Mouse (Mus musculus): ENCODE results near the gene Fancc. TPM values are rescaled to one million over a fixed set of nuclear protein-coding genes. Genes with fewer than 3 reads are reported as not detected.

Fancc gene
- polyA plus RNA-seq, 1 experiment from 2014 or later: 18.1 TPM

DNA sequence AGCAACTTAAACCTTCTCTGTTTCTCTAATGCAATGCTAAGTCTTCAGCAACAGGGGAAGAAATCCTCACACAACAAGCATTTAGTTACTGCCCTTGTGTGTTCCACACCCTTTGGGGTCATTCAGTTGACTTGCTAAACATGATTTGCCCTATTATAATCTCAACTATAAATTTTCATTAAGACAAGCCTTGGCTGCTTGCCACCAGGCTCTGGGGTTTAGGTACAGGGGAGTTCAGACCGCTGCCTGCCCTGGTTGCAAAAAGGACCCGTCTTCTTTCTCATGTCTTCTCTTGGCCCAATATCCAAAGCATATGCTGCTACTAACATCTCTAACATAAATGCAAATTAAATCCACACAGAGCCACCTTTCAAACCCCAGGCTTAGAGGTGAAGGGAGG lies 27.0 kb upstream of the Fancc start:
- WGBS: 67% methylated on average over 2 of the region's 2 CpGs

DNA sequence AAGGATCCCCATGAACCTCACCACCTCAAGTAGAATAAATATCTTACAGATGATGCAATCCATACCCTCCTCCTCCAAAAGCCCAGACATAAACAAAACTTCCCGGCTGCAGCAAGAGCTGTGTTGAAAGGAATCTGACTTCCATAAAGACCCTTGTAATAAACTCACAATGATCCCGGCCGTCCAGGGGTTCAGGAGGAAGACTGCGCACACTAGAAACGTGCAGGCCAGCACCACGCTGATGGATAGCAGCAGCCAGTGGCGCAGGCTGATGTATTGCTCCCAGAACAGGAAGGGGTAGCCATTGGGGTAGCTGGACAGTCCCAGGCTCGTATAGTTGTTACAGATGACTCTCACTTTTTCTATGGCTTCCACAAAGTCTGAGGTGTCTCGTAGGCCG lies 25.8 kb upstream of the Fancc start:
- no peaks in the 10 kb centered on the region for H3K9me3 ChIP-seq (ENCODE audit: control insufficient read depth, low read length)
- DNase-seq (no peak), ATAC-seq (ENCODE audit: low FRiP score, low TSS enrichment) (no peak)
- peaks cover 5% of the 10 kb centered on the region; the same call in 1 of the 2 replicates for H3K4me1 ChIP-seq (ENCODE audit: control insufficient read depth, insufficient read depth, low read length)
- no peak overlapping the region for H3K4me3 ChIP-seq (replicated peaks; ENCODE audit: low read depth, low read length)
- H3K9ac ChIP-seq (replicated peaks; ENCODE audit: low read length): no peak overlapping the region
- peaks cover 83% of the 10 kb centered on the region for H3K36me3 ChIP-seq (ENCODE audit: control insufficient read depth, insufficient read depth, low read length)
- 81% methylated on average over 10 of the region's 10 CpGs for WGBS
- no peak overlapping the region for H3K27ac ChIP-seq (replicated peaks; ENCODE audit: low read depth, low read length)
- H3K27me3 ChIP-seq (ENCODE audit: control insufficient read depth, insufficient read depth, low read length): no peaks in the 10 kb centered on the region
- H3K4me2 ChIP-seq (ENCODE audit: low read length): no peak overlapping the region

More for the DNA sequence above, 27.0 kb upstream of the Fancc start:
- ATAC-seq (ENCODE audit: low FRiP score, low TSS enrichment) (no peak), DNase-seq (peak; percentile 21)
- Histone ChIP-seq H3K27me3 (ENCODE audit: control insufficient read depth, insufficient read depth, low read length) (no peaks in the 10 kb centered on the region), H3K4me3 (replicated peaks; ENCODE audit: low read depth, low read length) (no peak overlapping the region), H3K36me3 (ENCODE audit: control insufficient read depth, insufficient read depth, low read length) (peaks cover 70% of the 10 kb centered on the region), H3K4me2 (ENCODE audit: low read length) (no peak overlapping the region), H3K27ac (replicated peaks; ENCODE audit: low read depth, low read length) (no peak overlapping the region), H3K9me3 (ENCODE audit: control insufficient read depth, low read length) (no peaks in the 10 kb centered on the region), H3K9ac (replicated peaks; ENCODE audit: low read length) (no peak overlapping the region), H3K4me1 (ENCODE audit: control insufficient read depth, insufficient read depth, low read length) (peaks cover 15% of the 10 kb centered on the region)

- Histone ChIP-seq H3K27ac (replicated peaks; ENCODE audit: low read depth, low read length) (no peak overlapping the region), H3K36me3 (ENCODE audit: control insufficient read depth, insufficient read depth, low read length) (peaks cover 85% of the 10 kb centered on the region), H3K27me3 (ENCODE audit: control insufficient read depth, insufficient read depth, low read length) (no peaks in the 10 kb centered on the region), H3K9ac (replicated peaks; ENCODE audit: low read length) (no peak overlapping the region), H3K4me2 (ENCODE audit: low read length) (no peak overlapping the region), H3K4me1 (ENCODE audit: control insufficient read depth, insufficient read depth, low read length) (peaks cover 4% of the 10 kb centered on the region), H3K4me3 (replicated peaks; ENCODE audit: low read depth, low read length) (no peak overlapping the region), H3K9me3 (ENCODE audit: control insufficient read depth, low read length) (no peaks in the 10 kb centered on the region)
- DNase-seq (no peak), ATAC-seq (ENCODE audit: low FRiP score, low TSS enrichment) (no peak)
- 93% methylated on average over 6 of the region's 6 CpGs for WGBS
Measured at GRCm38 (mm10) chr13:63520110-63520509, 23.0 kb upstream of the Fancc start.

GRCm38 (mm10) chr13:63516535-63516934 lies 19.5 kb upstream of the Fancc start:
- ATAC-seq (ENCODE audit: low FRiP score, low TSS enrichment): no peak
- Histone ChIP-seq H3K9me3 (ENCODE audit: control insufficient read depth, low read length) (no peaks in the 10 kb centered on the region), H3K36me3 (ENCODE audit: control insufficient read depth, insufficient read depth, low read length) (peaks cover 81% of the 10 kb centered on the region), H3K4me3 (replicated peaks; ENCODE audit: low read depth, low read length) (no peak overlapping the region), H3K4me2 (ENCODE audit: low read length) (no peak overlapping the region), H3K27me3 (ENCODE audit: control insufficient read depth, insufficient read depth, low read length) (no peaks in the 10 kb centered on the region), H3K4me1 (ENCODE audit: control insufficient read depth, insufficient read depth, low read length) (peaks cover 26% of the 10 kb centered on the region), H3K9ac (replicated peaks; ENCODE audit: low read length) (no peak overlapping the region), H3K27ac (replicated peaks; ENCODE audit: low read depth, low read length) (no peak overlapping the region)
- DNase-seq: no peak
- 83% methylated on average over 2 of the region's 2 CpGs for WGBS

- DNase-seq (no peak), ATAC-seq (ENCODE audit: low FRiP score, low TSS enrichment) (no peak)
- no peak overlapping the region for H3K9ac ChIP-seq (replicated peaks; ENCODE audit: low read length)
- H3K4me1 ChIP-seq (ENCODE audit: control insufficient read depth, insufficient read depth, low read length): peaks cover 26% of the 10 kb centered on the region
- H3K27me3 ChIP-seq (ENCODE audit: control insufficient read depth, insufficient read depth, low read length): no peaks in the 10 kb centered on the region
- no peak overlapping the region for H3K4me2 ChIP-seq (ENCODE audit: low read length)
- H3K27ac ChIP-seq (replicated peaks; ENCODE audit: low read depth, low read length): peak overlapping the region; percentile 45; the same call in 1 of the 2 replicates
- no peak overlapping the region for H3K4me3 ChIP-seq (replicated peaks; ENCODE audit: low read depth, low read length)
- H3K36me3 ChIP-seq (ENCODE audit: control insufficient read depth, insufficient read depth, low read length): peaks cover 86% of the 10 kb centered on the region
- 75% methylated on average over 5 of the region's 5 CpGs for WGBS
- H3K9me3 ChIP-seq (ENCODE audit: control insufficient read depth, low read length): no peaks in the 10 kb centered on the region
Measured at GRCm38 (mm10) chr13:63515542-63515941, 18.5 kb upstream of the Fancc start.

GRCm38 (mm10) chr13:63514931-63515360 lies 17.9 kb upstream of the Fancc start:
- H3K36me3 ChIP-seq (ENCODE audit: control insufficient read depth, insufficient read depth, low read length): peaks cover 86% of the 10 kb centered on the region

GRCm38 (mm10) chr13:63513374-63514098 lies 16.5 kb upstream of the Fancc start:
- H3K4me3 ChIP-seq (replicated peaks; ENCODE audit: low read depth, low read length): no peak overlapping the region
- no peaks in the 10 kb centered on the region for H3K9me3 ChIP-seq (ENCODE audit: control insufficient read depth, low read length)
- WGBS: 38% methylated on average over 26 of the region's 26 CpGs
- no peak for ATAC-seq (ENCODE audit: low FRiP score, low TSS enrichment)
- peaks cover 26% of the 10 kb centered on the region for H3K4me1 ChIP-seq (ENCODE audit: control insufficient read depth, insufficient read depth, low read length)
- H3K36me3 ChIP-seq (ENCODE audit: control insufficient read depth, insufficient read depth, low read length): peaks cover 83% of the 10 kb centered on the region
- no peak overlapping the region for H3K4me2 ChIP-seq (ENCODE audit: low read length)
- no peaks in the 10 kb centered on the region for H3K27me3 ChIP-seq (ENCODE audit: control insufficient read depth, insufficient read depth, low read length)
- H3K27ac ChIP-seq (replicated peaks; ENCODE audit: low read depth, low read length): no peak overlapping the region
- peak; percentile 50 for DNase-seq
- H3K9ac ChIP-seq (replicated peaks; ENCODE audit: low read length): no peak overlapping the region

More at GRCm38 (mm10) chr13:63514931-63515360, 17.9 kb upstream of the Fancc start:
- 9% methylated on average over 8 of the region's 8 CpGs for WGBS
- Histone ChIP-seq H3K4me2 (ENCODE audit: low read length) (no peak overlapping the region), H3K27ac (replicated peaks; ENCODE audit: low read depth, low read length) (peak overlapping the region; percentile 45; the same call in 1 of the 2 replicates), H3K9me3 (ENCODE audit: control insufficient read depth, low read length) (no peaks in the 10 kb centered on the region), H3K9ac (replicated peaks; ENCODE audit: low read length) (no peak overlapping the region), H3K4me3 (replicated peaks; ENCODE audit: low read depth, low read length) (no peak overlapping the region), H3K27me3 (ENCODE audit: control insufficient read depth, insufficient read depth, low read length) (no peaks in the 10 kb centered on the region), H3K4me1 (ENCODE audit: control insufficient read depth, insufficient read depth, low read length) (peaks cover 26% of the 10 kb centered on the region)
- peak; percentile 56 for DNase-seq
- ATAC-seq (ENCODE audit: low FRiP score, low TSS enrichment): peak; percentile 19; the same call in 1 of the 2 replicates

- H3K4me3 ChIP-seq (replicated peaks; ENCODE audit: low read depth, low read length): no peak overlapping the region
- WGBS: 30% methylated on average over 6 of the region's 6 CpGs
- peaks cover 81% of the 10 kb centered on the region for H3K36me3 ChIP-seq (ENCODE audit: control insufficient read depth, insufficient read depth, low read length)
- H3K9me3 ChIP-seq (ENCODE audit: control insufficient read depth, low read length): no peaks in the 10 kb centered on the region
- DNase-seq: no peak
- ATAC-seq (ENCODE audit: low FRiP score, low TSS enrichment): peak; percentile 2; the same call in 1 of the 2 replicates
- no peak overlapping the region for H3K4me2 ChIP-seq (ENCODE audit: low read length)
- peaks cover 26% of the 10 kb centered on the region for H3K4me1 ChIP-seq (ENCODE audit: control insufficient read depth, insufficient read depth, low read length)
- H3K27ac ChIP-seq (replicated peaks; ENCODE audit: low read depth, low read length): no peak overlapping the region
- no peak overlapping the region for H3K9ac ChIP-seq (replicated peaks; ENCODE audit: low read length)
- H3K27me3 ChIP-seq (ENCODE audit: control insufficient read depth, insufficient read depth, low read length): no peaks in the 10 kb centered on the region
Measured at GRCm38 (mm10) chr13:63512411-63512810, 15.3 kb upstream of the Fancc start.

DNA sequence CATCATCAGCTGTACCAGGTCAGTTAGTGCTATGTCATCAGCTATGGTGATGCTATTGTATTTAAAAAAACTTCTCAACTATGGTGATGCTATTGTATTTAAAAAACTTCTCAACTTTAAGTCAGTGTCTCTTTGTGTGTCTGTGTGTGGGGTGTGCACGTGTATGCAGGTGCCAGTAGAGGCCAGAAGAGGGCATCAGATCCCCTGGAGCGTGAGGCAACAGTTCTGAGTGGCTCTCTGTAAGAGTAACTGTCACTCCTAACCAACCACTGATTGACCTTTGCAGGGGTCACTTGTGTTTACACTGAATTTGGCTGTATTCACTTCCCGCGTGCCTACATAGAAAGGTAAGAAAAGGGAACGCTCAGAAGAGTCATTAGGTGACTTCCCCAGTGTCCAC lies 10.7 kb upstream of the Fancc start:
- Histone ChIP-seq H3K9me3 (ENCODE audit: control insufficient read depth, low read length) (no peaks in the 10 kb centered on the region), H3K36me3 (ENCODE audit: control insufficient read depth, insufficient read depth, low read length) (peaks cover 51% of the 10 kb centered on the region), H3K27me3 (ENCODE audit: control insufficient read depth, insufficient read depth, low read length) (no peaks in the 10 kb centered on the region), H3K4me2 (ENCODE audit: low read length) (no peak overlapping the region), H3K4me1 (ENCODE audit: control insufficient read depth, insufficient read depth, low read length) (peaks cover 3% of the 10 kb centered on the region; the same call in 1 of the 2 replicates), H3K27ac (replicated peaks; ENCODE audit: low read depth, low read length) (no peak overlapping the region), H3K9ac (replicated peaks; ENCODE audit: low read length) (no peak overlapping the region), H3K4me3 (replicated peaks; ENCODE audit: low read depth, low read length) (no peak overlapping the region)
- 92% methylated on average over 5 of the region's 5 CpGs for WGBS
- DNase-seq (no peak), ATAC-seq (ENCODE audit: low FRiP score, low TSS enrichment) (no peak)
